Mouse (Mus musculus) cerebellum, adult 2 months (tissue): ENCODE results near the gene Sbds.

Experiments used
- CTCF ChIP-seq: fragments of 200-500 bp; IDR thresholded peaks from 2 replicates; pipeline ENCODE4 v1.5.1; 2011; ENCODE audit warnings: low read depth, mild to moderate bottlenecking, control low read depth, low read length, moderate library complexity, borderline replicate concordance; ENCODE audit not compliant: insufficient read depth
- POLR2A ChIP-seq: fragments of 200-500 bp; IDR thresholded peaks from 2 replicates; pipeline ENCODE4 v1.6.1; 2011; ENCODE audit warnings: low read length, control low read depth, borderline replicate concordance; ENCODE audit not compliant: insufficient read depth

GRCm38 (mm10) chr5:130288106-130288505, 32.8 kb upstream of the Sbds start:
- TF ChIP-seq CTCF = no peak
- no peak for TF ChIP-seq POLR2A
